Mouse (Mus musculus) 3134 (cell line): ENCODE measurements around the gene Pank3.
A peak's percentile ranks its signal among the peaks of the same experiment; 100 is the strongest.
"Not testable (repeated sequence)": the region's sequence is repeated elsewhere in the genome, so short reads cannot be mapped to it uniquely, and the experiment has no call there.

ENCODE experiments used
- DNase-seq: peaks from one replicate; pipeline ENCODE4 v3.0.0-alpha.2; 2011; ENCODE audit warnings: low spot score; ENCODE audit not compliant: insufficient read length; ENCODE audit errors: extremely low read depth

Gene Pank3

GRCm38 (mm10) chr11:35838345-35839338 is 69.4 kb downstream of the Pank3 start:
- DNase-seq = peak; percentile 90

GRCm38 (mm10) chr11:35840282-35840681 is 71.0 kb downstream of the Pank3 start:
- no peak for DNase-seq

GRCm38 (mm10) chr11:35840806-35841205 is 71.5 kb downstream of the Pank3 start:
- DNase-seq = not testable (repeated sequence)
